10 mouse cellular contexts compared by ENCODE assay signal in genomic region chr1:92316191-92316723, GRCm38 (mm10).
DNase-seq lines count a peak whose midpoint lies in the region; ATAC-seq and TF ChIP-seq lines count a peak whose summit lies in the region.
"Had no signal": no experiment of that assay in that cellular context is flagged by ENCODE, and none has a peak within 500 bp of the region (broad histone marks: within the 10 kb centered on the region; RNA-seq: fewer than 3 reads in every experiment).

No protein-coding gene starts in this region.

- TF ChIP-seq CTCF in cerebellum, adult 2 months (IDR thresholded peaks at IDR 0.05; ENCODE audit: borderline replicate concordance, insufficient read depth, low read depth, low read length), result no peak

- no peak overlapping the region for H3K27ac ChIP-seq in kidney, embryonic 16.5 days (ENCODE audit: low read length)
- H3K27ac ChIP-seq in embryonic facial prominence, embryonic 10.5 days (replicated peaks), result peak overlapping the region; percentile 12; the same call in 1 of the 2 replicates
- H3K27ac ChIP-seq in intestine, embryonic 16.5 days (ENCODE audit: low read length), result no peak overlapping the region
- peak overlapping the region; percentile 46; the same call in 1 of the 2 replicates for H3K27ac ChIP-seq in neural tube, embryonic 15.5 days (replicated peaks)
- no peak overlapping the region for H3K27ac ChIP-seq in cerebellum, adult 2 months (ENCODE audit: insufficient read depth, low read length)
- H3K27ac ChIP-seq: limb, embryonic 15.5 days had no signal

- 0 out of 2 replicates have a peak, but pooled peaks cover 5% of the 10 kb centered on the region for H3K4me1 ChIP-seq in kidney, embryonic 16.5 days (ENCODE audit: insufficient read depth, low read length)
- H3K4me1 ChIP-seq in embryonic facial prominence, embryonic 10.5 days, result peaks cover 14% of the 10 kb centered on the region
- peaks cover 10% of the 10 kb centered on the region; the same call in 1 of the 2 replicates for H3K4me1 ChIP-seq in intestine, embryonic 16.5 days (ENCODE audit: control insufficient read depth, insufficient read depth, low read length)
- H3K4me1 ChIP-seq in neural tube, embryonic 15.5 days, result peaks cover 25% of the 10 kb centered on the region
- H3K4me1 ChIP-seq in cerebellum, adult 2 months (ENCODE audit: control insufficient read depth, insufficient read depth, low read length), result no peaks in the 10 kb centered on the region
- H3K4me1 ChIP-seq: limb, embryonic 15.5 days had no signal

- no peak overlapping the region for H3K4me3 ChIP-seq in kidney, embryonic 16.5 days (ENCODE audit: low read length)
- H3K4me3 ChIP-seq in embryonic facial prominence, embryonic 10.5 days, result no peak overlapping the region
- H3K4me3 ChIP-seq in intestine, embryonic 16.5 days (ENCODE audit: low read length), result no peak overlapping the region
- H3K4me3 ChIP-seq in neural tube, embryonic 15.5 days (replicated peaks), result no peak overlapping the region
- no peak overlapping the region for H3K4me3 ChIP-seq in cerebellum, adult 2 months (replicated peaks; ENCODE audit: insufficient read depth, low read depth, low read length)
- H3K4me3 ChIP-seq: limb, embryonic 15.5 days had no signal

- H3K4me2 ChIP-seq in kidney, embryonic 16.5 days (replicated peaks; ENCODE audit: low read depth, low read length), result no peak overlapping the region
- 0 out of 2 replicates have a peak overlapping the region, but pooled peaks have one; percentile 9 for H3K4me2 ChIP-seq in intestine, embryonic 16.5 days (ENCODE audit: low read depth, low read length)
- peak overlapping the region; percentile 34 for H3K4me2 ChIP-seq in neural tube, embryonic 15.5 days
- H3K4me2 ChIP-seq: limb, embryonic 15.5 days had no signal

- no peaks in the 10 kb centered on the region for H3K9me3 ChIP-seq in kidney, embryonic 16.5 days (ENCODE audit: low read length)
- no peaks in the 10 kb centered on the region for H3K9me3 ChIP-seq in embryonic facial prominence, embryonic 10.5 days
- no peaks in the 10 kb centered on the region for H3K9me3 ChIP-seq in intestine, embryonic 16.5 days (ENCODE audit: control insufficient read depth, low read length)
- no peaks in the 10 kb centered on the region for H3K9me3 ChIP-seq in neural tube, embryonic 15.5 days (replicated peaks)
- H3K9me3 ChIP-seq: limb, embryonic 15.5 days had no signal

- H3K9ac ChIP-seq in kidney, embryonic 16.5 days (replicated peaks; ENCODE audit: low read length), result no peak overlapping the region
- H3K9ac ChIP-seq in intestine, embryonic 16.5 days (ENCODE audit: low read depth, low read length), result no peak overlapping the region
- no peak overlapping the region for H3K9ac ChIP-seq in neural tube, embryonic 15.5 days (replicated peaks)
- H3K9ac ChIP-seq: limb, embryonic 15.5 days had no signal

- WGBS in kidney, embryonic 16.5 days, result 23% methylated on average over 10 of the region's 10 CpGs
- WGBS in embryonic facial prominence, embryonic 10.5 days, result 34% methylated on average over 10 of the region's 10 CpGs
- WGBS in intestine, embryonic 16.5 days, result 15% methylated on average over 10 of the region's 10 CpGs
- 15% methylated on average over 10 of the region's 10 CpGs for WGBS in neural tube, embryonic 15.5 days
- WGBS in cerebellum, adult 2 months, result 32% methylated on average over 10 of the region's 10 CpGs

- peak; percentile 63; the same call in 1 of the 2 replicates for ATAC-seq in kidney, embryonic 16.5 days (ENCODE audit: low FRiP score, low TSS enrichment)
- ATAC-seq in intestine, embryonic 16.5 days, result peak; percentile 36; the same call in 1 of the 2 replicates
- peak; percentile 57 for ATAC-seq in neural tube, embryonic 15.5 days (ENCODE audit: low FRiP score)

- TF ChIP-seq POLR2A in cerebellum, adult 2 months (IDR thresholded peaks at IDR 0.05; ENCODE audit: borderline replicate concordance, insufficient read depth, low read length), result no peak

- DNase-seq in kidney, adult 8-10 months, result no peak
- no peak for DNase-seq in embryonic facial prominence, embryonic 10.5 days (ENCODE audit: low spot score)
- no peak for DNase-seq in cerebellum, adult 2 months
- DNase-seq in cerebellum, postnatal 25 days, result no peak
- no peak for DNase-seq in urinary bladder, postnatal 14 days (ENCODE audit: low spot score)
- DNase-seq: right cerebral cortex, postnatal 25 days had no signal

- H3K27me3 ChIP-seq in kidney, embryonic 16.5 days (ENCODE audit: insufficient read depth, low read length), result no peaks in the 10 kb centered on the region
- 0 out of 2 replicates have a peak, but pooled peaks cover 4% of the 10 kb centered on the region for H3K27me3 ChIP-seq in embryonic facial prominence, embryonic 10.5 days (replicated peaks; ENCODE audit: low read depth, poor library complexity, severe bottlenecking)
- H3K27me3 ChIP-seq in intestine, embryonic 16.5 days (replicated peaks; ENCODE audit: control insufficient read depth, insufficient read depth, low read length), result no peaks in the 10 kb centered on the region; the same call in 1 of the 2 replicates
- H3K27me3 ChIP-seq in neural tube, embryonic 15.5 days (replicated peaks), result peaks cover 3% of the 10 kb centered on the region; the same call in 1 of the 2 replicates
- no peaks in the 10 kb centered on the region; the same call in 1 of the 2 replicates for H3K27me3 ChIP-seq in cerebellum, adult 2 months (ENCODE audit: control insufficient read depth, insufficient read depth, low read length)
- H3K27me3 ChIP-seq: limb, embryonic 15.5 days had no signal

- no peaks in the 10 kb centered on the region for H3K36me3 ChIP-seq in kidney, embryonic 16.5 days (ENCODE audit: insufficient read depth, low read length)
- H3K36me3 ChIP-seq in embryonic facial prominence, embryonic 10.5 days (replicated peaks), result no peaks in the 10 kb centered on the region
- no peaks in the 10 kb centered on the region for H3K36me3 ChIP-seq in intestine, embryonic 16.5 days (ENCODE audit: control insufficient read depth, insufficient read depth, low read length)
- no peaks in the 10 kb centered on the region for H3K36me3 ChIP-seq in neural tube, embryonic 15.5 days
- H3K36me3 ChIP-seq: limb, embryonic 15.5 days had no signal

Comparison
In these comparisons a context has a peak if more than half of its experiments do, and no peak if none do; other contexts are left out.
1. H3K27ac ChIP-seq: peak in embryonic facial prominence, embryonic 10.5 days (single experiment) and neural tube, embryonic 15.5 days (single experiment); none in kidney, embryonic 16.5 days (single experiment), intestine, embryonic 16.5 days (single experiment) and cerebellum, adult 2 months (single experiment).
2. Peak in every context shown above with its lines, with median percentiles within 50 percentile points of each other: ATAC-seq.